Comparison of ENCODE assay signal across 8 mouse cellular contexts in the genomic region with DNA sequence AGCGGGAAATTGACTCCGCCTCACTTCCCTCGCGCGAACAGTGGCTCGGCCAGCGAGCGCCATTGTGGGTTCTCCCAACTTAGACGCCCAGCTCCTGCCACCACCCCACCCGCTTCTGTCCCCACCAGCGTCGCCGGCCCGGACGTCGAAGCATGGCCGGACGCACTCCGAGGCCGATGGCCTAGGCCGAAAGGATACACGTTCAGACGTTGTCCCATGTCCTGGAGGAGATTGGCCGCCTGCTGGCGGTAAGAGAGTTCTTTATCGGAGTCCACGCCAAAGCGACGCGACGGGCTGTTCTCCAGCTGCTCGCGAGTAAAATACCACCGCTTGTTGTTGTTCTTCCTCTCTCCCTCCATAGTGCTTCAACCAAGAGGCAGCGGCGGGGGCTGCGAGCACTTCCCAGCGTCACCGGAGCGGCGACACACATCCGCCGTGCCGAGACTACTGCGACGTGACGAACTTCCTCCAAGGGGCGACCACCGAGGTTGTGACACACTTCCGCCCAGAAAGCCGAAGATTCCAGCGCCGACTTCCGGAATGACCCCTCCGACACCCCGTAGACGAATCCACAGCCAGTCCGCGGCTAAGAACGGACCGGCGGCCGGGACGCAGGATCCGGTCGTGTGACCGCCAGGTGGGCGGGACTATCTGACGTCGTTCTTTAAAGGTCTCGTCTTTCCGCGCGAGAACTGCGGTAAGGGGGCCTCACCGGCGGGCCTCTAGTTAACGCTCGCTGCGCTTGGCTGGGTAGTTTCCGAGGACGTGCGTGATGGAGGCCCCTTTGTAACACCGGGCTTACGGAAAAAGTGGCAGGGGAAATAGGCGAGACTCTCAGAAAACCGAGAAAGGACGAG. TPM values are rescaled to one million over a fixed set of nuclear protein-coding genes. Genes with fewer than 3 reads are reported as not detected.
DNase-seq lines count a peak whose midpoint lies in the region; ATAC-seq and TF ChIP-seq lines count a peak whose summit lies in the region.

No protein-coding gene starts in this region.

- H3K4me2 ChIP-seq in embryonic facial prominence, embryonic 13.5 days, result peak overlapping the region; percentile 83
- peak overlapping the region; percentile 87 for H3K4me2 ChIP-seq in limb, embryonic 12.5 days
- H3K4me2 ChIP-seq in midbrain, embryonic 15.5 days, result peak overlapping the region; percentile 71

- no peaks in the 10 kb centered on the region for H3K27me3 ChIP-seq in embryonic facial prominence, embryonic 13.5 days
- no peaks in the 10 kb centered on the region for H3K27me3 ChIP-seq in kidney, adult 2 months (replicated peaks; ENCODE audit: control insufficient read depth, insufficient read depth, low read length)
- no peaks in the 10 kb centered on the region for H3K27me3 ChIP-seq in limb, embryonic 12.5 days
- H3K27me3 ChIP-seq in midbrain, embryonic 15.5 days (replicated peaks), result no peaks in the 10 kb centered on the region
- H3K27me3 ChIP-seq in spleen, adult 2 months (ENCODE audit: control insufficient read depth, insufficient read depth, low read length), result no peaks in the 10 kb centered on the region

- H3K36me3 ChIP-seq in embryonic facial prominence, embryonic 13.5 days, result peaks cover 16% of the 10 kb centered on the region
- no peaks in the 10 kb centered on the region for H3K36me3 ChIP-seq in kidney, adult 2 months (ENCODE audit: control insufficient read depth, insufficient read depth, low read length)
- peaks cover 23% of the 10 kb centered on the region for H3K36me3 ChIP-seq in limb, embryonic 12.5 days
- peaks cover 4% of the 10 kb centered on the region; the same call in 1 of the 2 replicates for H3K36me3 ChIP-seq in midbrain, embryonic 15.5 days (replicated peaks)
- H3K36me3 ChIP-seq in spleen, adult 2 months (ENCODE audit: control insufficient read depth, insufficient read depth, low read length), result peaks cover 4% of the 10 kb centered on the region

- ATAC-seq in embryonic facial prominence, embryonic 13.5 days (ENCODE audit: insufficient number of reproducible peaks, insufficient read depth, low FRiP score, low TSS enrichment, low read depth), result peak; percentile 94
- ATAC-seq in limb, embryonic 12.5 days (ENCODE audit: insufficient number of reproducible peaks, insufficient read depth, low FRiP score, low TSS enrichment, low read depth), result peak; percentile 95
- ATAC-seq in midbrain, embryonic 15.5 days (replicated peaks), result peak; percentile 97

- H3K9me3 ChIP-seq in embryonic facial prominence, embryonic 13.5 days, result no peaks in the 10 kb centered on the region
- H3K9me3 ChIP-seq in limb, embryonic 12.5 days, result no peaks in the 10 kb centered on the region
- H3K9me3 ChIP-seq in midbrain, embryonic 15.5 days, result no peaks in the 10 kb centered on the region

- peaks cover 26% of the 10 kb centered on the region for H3K4me1 ChIP-seq in embryonic facial prominence, embryonic 13.5 days
- peaks cover 4% of the 10 kb centered on the region; the same call in 1 of the 2 replicates for H3K4me1 ChIP-seq in kidney, adult 2 months (ENCODE audit: control insufficient read depth, insufficient read depth, low read length)
- H3K4me1 ChIP-seq in limb, embryonic 12.5 days (replicated peaks), result peaks cover 23% of the 10 kb centered on the region
- H3K4me1 ChIP-seq in midbrain, embryonic 15.5 days, result peaks cover 38% of the 10 kb centered on the region
- peaks cover 13% of the 10 kb centered on the region; the same call in 1 of the 2 replicates for H3K4me1 ChIP-seq in spleen, adult 2 months (ENCODE audit: control insufficient read depth, insufficient read depth, insufficient read length)

- peak; percentile 33; the same call in 1 of the 2 replicates for TF ChIP-seq CTCF in kidney, adult 2 months (conservative IDR thresholded peaks at IDR 0.05; ENCODE audit: insufficient read depth, insufficient read length, low read depth, low read length)
- TF ChIP-seq CTCF in spleen, adult 2 months (IDR thresholded peaks at IDR 0.05; ENCODE audit: extremely low read depth, insufficient read depth, insufficient read length, insufficient replicate concordance), result no peak

- peak overlapping the region; percentile 92 for H3K4me3 ChIP-seq in embryonic facial prominence, embryonic 13.5 days
- peak overlapping the region; percentile 89 for H3K4me3 ChIP-seq in kidney, adult 2 months (ENCODE audit: insufficient read depth, low read depth, low read length)
- peak overlapping the region; percentile 95 for H3K4me3 ChIP-seq in limb, embryonic 12.5 days (replicated peaks)
- peak overlapping the region; percentile 96 for H3K4me3 ChIP-seq in midbrain, embryonic 15.5 days
- peak overlapping the region; percentile 88 for H3K4me3 ChIP-seq in spleen, adult 2 months (ENCODE audit: extremely low read depth, insufficient read depth, insufficient read length)

- peak; percentile 85 for TF ChIP-seq POLR2A in kidney, adult 2 months (IDR thresholded peaks at IDR 0.05; ENCODE audit: low read depth, low read length)
- TF ChIP-seq POLR2A in spleen, adult 2 months (IDR thresholded peaks at IDR 0.05; ENCODE audit: low read depth, low read length), result peak; percentile 88

- H3K9ac ChIP-seq in embryonic facial prominence, embryonic 13.5 days, result peak overlapping the region; percentile 97
- peak overlapping the region; percentile 87 for H3K9ac ChIP-seq in limb, embryonic 12.5 days (replicated peaks)
- H3K9ac ChIP-seq in midbrain, embryonic 15.5 days, result peak overlapping the region; percentile 84

- under 1% methylated on average over 88 of the region's 88 CpGs for WGBS in embryonic facial prominence, embryonic 13.5 days
- WGBS in kidney, adult 2 months, result under 1% methylated on average over 88 of the region's 88 CpGs
- WGBS in limb, embryonic 12.5 days, result under 1% methylated on average over 88 of the region's 88 CpGs
- WGBS in midbrain, embryonic 15.5 days, result under 1% methylated on average over 88 of the region's 88 CpGs
- WGBS in spleen, adult 2 months, result under 1% methylated on average over 88 of the region's 88 CpGs

- H3K27ac ChIP-seq in embryonic facial prominence, embryonic 13.5 days, result peak overlapping the region; percentile 97
- peak overlapping the region; percentile 85 for H3K27ac ChIP-seq in kidney, adult 2 months (ENCODE audit: insufficient read depth, low read depth, low read length)
- H3K27ac ChIP-seq in limb, embryonic 12.5 days, result peak overlapping the region; percentile 95
- H3K27ac ChIP-seq in midbrain, embryonic 15.5 days, result peak overlapping the region; percentile 93
- H3K27ac ChIP-seq in spleen, adult 2 months (ENCODE audit: insufficient read depth, low read length), result peak overlapping the region; percentile 98

- peak; percentile 99 for DNase-seq in 3134 (ENCODE audit: extremely low read depth, insufficient read length, low spot score)
- peak; percentile 99 to 100 for DNase-seq in adrenal gland, postnatal 36 days
- peak; percentile 100 for DNase-seq in heart, adult 18-20 months
- DNase-seq in kidney, adult 2 months, result peak; percentile 100
- peak; percentile 99 to 100 for DNase-seq in spleen, adult 2 months (ENCODE audit: low read depth in 1 of 2, low spot score in 2 of 2)

RNA-seq across cellular contexts. Expression of a gene that starts 3.2 kb away (rescaled TPM):
- total RNA-seq in adrenal gland, postnatal 36 days (2021), result 10 to 100 TPM; 55.6 to 67.1 TPM
- 63.1 and 66.2 TPM in 2 replicates for polyA plus RNA-seq in embryonic facial prominence, embryonic 13.5 days (2015; fragmentation: Nextera tagmentation; extraction: Ambion mirVana)
- total RNA-seq in heart, adult 18-20 months (2021), result 10 to 100 TPM; 26.3 to 31.2 TPM
- polyA plus RNA-seq in kidney, adult 2 months (2012; rRNA removed), result 10.0 and 11.0 TPM in 2 replicates
- 54.0 and 59.4 TPM in 2 replicates for polyA plus RNA-seq in limb, embryonic 12.5 days (2016; fragmentation: Nextera tagmentation; extraction: Ambion mirVana)
- 71.7 and 72.6 TPM in 2 replicates for polyA plus RNA-seq in midbrain, embryonic 15.5 days (2015; fragmentation: Nextera tagmentation; extraction: Ambion mirVana)
- polyA plus RNA-seq in spleen, adult 2 months (2012; rRNA removed), result 9.4 and 9.5 TPM in 2 replicates

RNA-seq across cellular contexts. Expression of a gene that starts 3.3 kb away (rescaled TPM):
- 1 to 10 TPM in 1 of 2 experiments, under 1 TPM in 1; 0.83 to 1.1 TPM for total RNA-seq in adrenal gland, postnatal 36 days (2021)
- polyA plus RNA-seq in embryonic facial prominence, embryonic 13.5 days (2015; fragmentation: Nextera tagmentation; extraction: Ambion mirVana), result not detected in 2 replicates
- 1 to 10 TPM; 2.5 to 2.8 TPM for total RNA-seq in heart, adult 18-20 months (2021)
- 1.0 and 1.1 TPM in 2 replicates for polyA plus RNA-seq in kidney, adult 2 months (2012; rRNA removed)
- 0.69 TPM in 1 of 2 replicates, not detected in the other for polyA plus RNA-seq in limb, embryonic 12.5 days (2016; fragmentation: Nextera tagmentation; extraction: Ambion mirVana)
- 0.44 and 0.46 TPM in 2 replicates for polyA plus RNA-seq in midbrain, embryonic 15.5 days (2015; fragmentation: Nextera tagmentation; extraction: Ambion mirVana)
- 0.27 TPM in 1 of 2 replicates, not detected in the other for polyA plus RNA-seq in spleen, adult 2 months (2012; rRNA removed)

RNA-seq across cellular contexts. Expression of a gene that starts 33.4 kb away (rescaled TPM):
- total RNA-seq in adrenal gland, postnatal 36 days (2021), result 10 to 100 TPM; 88.0 to 91.3 TPM
- 139 and 142 TPM in 2 replicates for polyA plus RNA-seq in embryonic facial prominence, embryonic 13.5 days (2015; fragmentation: Nextera tagmentation; extraction: Ambion mirVana)
- total RNA-seq in heart, adult 18-20 months (2021), result 10 to 100 TPM; 73.5 to 85.8 TPM
- polyA plus RNA-seq in kidney, adult 2 months (2012; rRNA removed), result 32.0 and 33.1 TPM in 2 replicates
- polyA plus RNA-seq in limb, embryonic 12.5 days (2016; fragmentation: Nextera tagmentation; extraction: Ambion mirVana), result 190 and 192 TPM in 2 replicates
- 124 and 128 TPM in 2 replicates for polyA plus RNA-seq in midbrain, embryonic 15.5 days (2015; fragmentation: Nextera tagmentation; extraction: Ambion mirVana)
- 26.6 and 28.9 TPM in 2 replicates for polyA plus RNA-seq in spleen, adult 2 months (2012; rRNA removed)

RNA-seq across cellular contexts. Expression of a gene that starts 42.4 kb away (rescaled TPM):
- total RNA-seq in adrenal gland, postnatal 36 days (2021), result 10 to 100 TPM; 43.8 to 62.6 TPM
- polyA plus RNA-seq in embryonic facial prominence, embryonic 13.5 days (2015; fragmentation: Nextera tagmentation; extraction: Ambion mirVana), result 11.7 and 19.5 TPM in 2 replicates
- total RNA-seq in heart, adult 18-20 months (2021), result 100 to 1,000 TPM; 141 to 148 TPM
- polyA plus RNA-seq in kidney, adult 2 months (2012; rRNA removed), result 98.7 and 104 TPM in 2 replicates
- polyA plus RNA-seq in limb, embryonic 12.5 days (2016; fragmentation: Nextera tagmentation; extraction: Ambion mirVana), result 22.1 and 25.7 TPM in 2 replicates
- 14.0 and 15.2 TPM in 2 replicates for polyA plus RNA-seq in midbrain, embryonic 15.5 days (2015; fragmentation: Nextera tagmentation; extraction: Ambion mirVana)
- 23.2 and 24.2 TPM in 2 replicates for polyA plus RNA-seq in spleen, adult 2 months (2012; rRNA removed)

Comparison
In these comparisons a context has a peak if more than half of its experiments do, and no peak if none do; other contexts are left out.
1. Peak in every context shown above with its lines: DNase-seq, ATAC-seq, H3K4me3 ChIP-seq and H3K27ac ChIP-seq.